Mouse (Mus musculus): ENCODE results near the gene Macc1.

Macc1 gene

GRCm38 (mm10) chr12:119313970-119314369, at the start of gene Macc1:
Gene Macc1 (plus strand): TSS chr12:119314270.
- ATAC-seq (ENCODE audit: low TSS enrichment): no peak

GRCm38 (mm10) chr12:119264506-119264905, 49.6 kb upstream of the Macc1 start:
- ATAC-seq (ENCODE audit: low TSS enrichment): no peak

GRCm38 (mm10) chr12:119268723-119269122, 45.3 kb upstream of the Macc1 start:
- no peak for ATAC-seq (ENCODE audit: low TSS enrichment)

GRCm38 (mm10) chr12:119270036-119270435, 44.0 kb upstream of the Macc1 start:
- ATAC-seq (ENCODE audit: low TSS enrichment): no peak

GRCm38 (mm10) chr12:119271964-119272363, 42.1 kb upstream of the Macc1 start:
- ATAC-seq (ENCODE audit: low TSS enrichment): no peak

- ATAC-seq (ENCODE audit: low TSS enrichment): no peak
These were observed 40.5 kb upstream of the Macc1 start for GRCm38 (mm10) chr12:119273605-119274004.

GRCm38 (mm10) chr12:119276282-119276681, 37.8 kb upstream of the Macc1 start:
- ATAC-seq (ENCODE audit: low TSS enrichment): no peak

- ATAC-seq (ENCODE audit: low TSS enrichment): peak; percentile 95
These were observed 22.5 kb upstream of the Macc1 start for GRCm38 (mm10) chr12:119291618-119292017.

- no peak for ATAC-seq (ENCODE audit: low TSS enrichment)
These were observed 10.5 kb upstream of the Macc1 start for GRCm38 (mm10) chr12:119303618-119304017.

- ATAC-seq (ENCODE audit: low TSS enrichment): no peak
These were observed 881 bp upstream of the Macc1 start for GRCm38 (mm10) chr12:119313014-119313763.

GRCm38 (mm10) chr12:119318799-119319198, 4.7 kb downstream of the Macc1 start:
- no peak for ATAC-seq (ENCODE audit: low TSS enrichment)

GRCm38 (mm10) chr12:119325400-119325799, 11.3 kb downstream of the Macc1 start:
- peak; percentile 78 for ATAC-seq (ENCODE audit: low TSS enrichment)

GRCm38 (mm10) chr12:119330644-119331043, 16.6 kb downstream of the Macc1 start:
- ATAC-seq (ENCODE audit: low TSS enrichment): no peak

GRCm38 (mm10) chr12:119333376-119333775, 19.3 kb downstream of the Macc1 start:
- peak; percentile 34 for ATAC-seq (ENCODE audit: low TSS enrichment)

GRCm38 (mm10) chr12:119352579-119352978, 38.5 kb downstream of the Macc1 start:
- peak; percentile 44; the same call in 1 of the 2 replicates for ATAC-seq (ENCODE audit: low TSS enrichment)

- peak; percentile 95 for ATAC-seq (ENCODE audit: low TSS enrichment)
These were observed 43.6 kb downstream of the Macc1 start for GRCm38 (mm10) chr12:119357418-119358241.

GRCm38 (mm10) chr12:119358242-119358515, 44.1 kb downstream of the Macc1 start:
- ATAC-seq (ENCODE audit: low TSS enrichment): no peak

GRCm38 (mm10) chr12:119365041-119365440, 51.0 kb downstream of the Macc1 start:
- no peak for ATAC-seq (ENCODE audit: low TSS enrichment)

- ATAC-seq (ENCODE audit: low TSS enrichment): no peak
These were observed 55.8 kb downstream of the Macc1 start for GRCm38 (mm10) chr12:119369832-119370231.

- no peak for ATAC-seq (ENCODE audit: low TSS enrichment)
These were observed 58.3 kb downstream of the Macc1 start for GRCm38 (mm10) chr12:119372359-119372758.

GRCm38 (mm10) chr12:119376879-119377278, 62.8 kb downstream of the Macc1 start:
- ATAC-seq (ENCODE audit: low TSS enrichment): no peak

- ATAC-seq (ENCODE audit: low TSS enrichment): no peak
These were observed 67.8 kb downstream of the Macc1 start for GRCm38 (mm10) chr12:119381839-119382238.

GRCm38 (mm10) chr12:119386243-119386642, 72.2 kb downstream of the Macc1 start:
- ATAC-seq (ENCODE audit: low TSS enrichment): no peak
